Comparison of ENCODE assay signal across 10 mouse cellular contexts in the genomic region with DNA sequence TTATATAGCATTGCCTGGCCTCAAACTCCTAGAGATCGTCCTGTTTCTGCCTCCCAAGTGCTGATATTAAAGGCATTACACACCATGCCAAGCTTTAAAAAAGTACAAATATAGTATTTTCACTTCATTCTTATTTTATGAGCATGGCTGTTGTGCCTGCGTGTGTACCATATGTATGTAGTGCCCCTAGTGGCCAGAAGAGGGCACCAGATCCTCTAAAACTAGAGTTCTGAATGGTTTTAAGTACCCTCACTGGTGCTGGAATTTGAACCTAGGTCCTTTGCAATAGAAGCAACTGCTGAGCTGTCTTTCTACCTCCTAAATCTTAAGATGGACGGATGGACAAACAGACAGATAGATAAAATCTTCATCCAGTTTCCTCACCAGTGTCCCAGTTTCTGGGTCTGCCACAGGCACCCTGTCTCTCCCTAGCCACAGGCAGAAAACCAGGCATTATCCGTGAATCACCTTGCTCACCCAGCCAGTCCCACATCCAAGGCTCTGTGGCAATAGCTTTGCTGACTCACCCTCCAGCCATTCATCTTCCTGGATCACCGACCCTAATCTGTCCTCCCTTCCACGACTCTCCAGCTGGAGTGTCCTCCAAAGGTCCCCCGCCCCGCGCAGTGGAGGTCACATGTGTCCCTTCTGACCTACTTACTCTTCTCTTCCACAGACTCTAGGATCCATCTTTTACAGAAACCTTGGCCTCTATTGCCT. TPM values are rescaled to one million over a fixed set of nuclear protein-coding genes. Genes with fewer than 3 reads are reported as not detected.
A peak's percentile ranks its signal among the peaks of the same experiment; 100 is the strongest.
DNase-seq lines count a peak whose midpoint lies in the region; ATAC-seq and TF ChIP-seq lines count a peak whose summit lies in the region.
"Had no signal": no experiment of that assay in that cellular context is flagged by ENCODE, and none has a peak within 500 bp of the region (broad histone marks: within the 10 kb centered on the region; RNA-seq: fewer than 3 reads in every experiment).

No protein-coding gene starts in this region.

- no peak overlapping the region for H3K4me2 ChIP-seq in hindbrain, embryonic 11.5 days (replicated peaks; ENCODE audit: low read depth, low read length)
- no peak overlapping the region for H3K4me2 ChIP-seq in hindbrain, embryonic 16.5 days (ENCODE audit: low read length)
- H3K4me2 ChIP-seq in neural tube, embryonic 15.5 days: no peak overlapping the region
- H3K4me2 ChIP-seq: limb, embryonic 12.5 days had no signal

- no peaks in the 10 kb centered on the region for H3K4me1 ChIP-seq in hindbrain, embryonic 11.5 days (replicated peaks; ENCODE audit: control insufficient read depth, insufficient read depth, low read length)
- no peaks in the 10 kb centered on the region for H3K4me1 ChIP-seq in hindbrain, embryonic 16.5 days (ENCODE audit: control insufficient read depth, insufficient read depth, low read depth, low read length)
- no peaks in the 10 kb centered on the region; the same call in 1 of the 2 replicates for H3K4me1 ChIP-seq in G1E (ENCODE audit: insufficient read depth, low read depth, low read length)
- no peaks in the 10 kb centered on the region for H3K4me1 ChIP-seq in neural tube, embryonic 15.5 days
- H3K4me1 ChIP-seq: limb, embryonic 12.5 days had no signal

- H3K27ac ChIP-seq in hindbrain, embryonic 11.5 days (ENCODE audit: low read depth, low read length): no peak overlapping the region
- no peak overlapping the region for H3K27ac ChIP-seq in hindbrain, embryonic 16.5 days (ENCODE audit: low read depth, low read length)
- no peak overlapping the region for H3K27ac ChIP-seq in neural tube, embryonic 15.5 days (replicated peaks)
- H3K27ac ChIP-seq: limb, embryonic 12.5 days had no signal

- intact Hi-C loops in left cerebral cortex, postnatal 36 days (cut with DNase I): no loop called here
- intact Hi-C loops in left cerebral cortex, postnatal 25 days (cut with DNase I): no loop called here

- ATAC-seq in hindbrain, embryonic 11.5 days (ENCODE audit: low FRiP score): no peak
- ATAC-seq in hindbrain, embryonic 16.5 days: no peak
- ATAC-seq in G1E (ENCODE audit: extremely low read depth, insufficient number of reproducible peaks, low FRiP score, poor library complexity, severe bottlenecking): no peak
- ATAC-seq in erythroid progenitor cell, adult 5-6 weeks (replicated peaks; ENCODE audit: low FRiP score, poor library complexity, severe bottlenecking): peak; percentile 78
- no peak for ATAC-seq in neural tube, embryonic 15.5 days (ENCODE audit: low FRiP score)

- peaks cover 2% of the 10 kb centered on the region; the same call in 1 of the 2 replicates for H3K9me3 ChIP-seq in hindbrain, embryonic 11.5 days (ENCODE audit: control insufficient read depth, low read length)
- peaks cover 10% of the 10 kb centered on the region for H3K9me3 ChIP-seq in hindbrain, embryonic 16.5 days (ENCODE audit: control insufficient read depth, low read length)
- no peaks in the 10 kb centered on the region for H3K9me3 ChIP-seq in G1E (replicated peaks)
- no peaks in the 10 kb centered on the region for H3K9me3 ChIP-seq in neural tube, embryonic 15.5 days (replicated peaks)

- peak; percentile 60 for TF ChIP-seq CTCF in G1E (IDR thresholded peaks at IDR 0.05; ENCODE audit: low read depth, low read length)

- no peak overlapping the region for H3K4me3 ChIP-seq in hindbrain, embryonic 11.5 days (ENCODE audit: low read depth, low read length)
- no peak overlapping the region for H3K4me3 ChIP-seq in hindbrain, embryonic 16.5 days (ENCODE audit: low read length)
- H3K4me3 ChIP-seq in G1E (ENCODE audit: low read depth, low read length): no peak overlapping the region
- H3K4me3 ChIP-seq in neural tube, embryonic 15.5 days (replicated peaks): no peak overlapping the region
- H3K4me3 ChIP-seq: limb, embryonic 12.5 days had no signal

- H3K9ac ChIP-seq in hindbrain, embryonic 11.5 days (ENCODE audit: low read depth, low read length): no peak overlapping the region
- H3K9ac ChIP-seq in hindbrain, embryonic 16.5 days (ENCODE audit: low read depth, low read length): no peak overlapping the region
- no peak overlapping the region for H3K9ac ChIP-seq in neural tube, embryonic 15.5 days (replicated peaks)
- H3K9ac ChIP-seq: limb, embryonic 12.5 days had no signal

- no peaks in the 10 kb centered on the region for H3K27me3 ChIP-seq in hindbrain, embryonic 11.5 days (ENCODE audit: control insufficient read depth, insufficient read depth, low read length)
- H3K27me3 ChIP-seq in hindbrain, embryonic 16.5 days (replicated peaks; ENCODE audit: control insufficient read depth, insufficient read depth, low read length): no peaks in the 10 kb centered on the region
- peaks cover 36% of the 10 kb centered on the region; the same call in 1 of the 2 replicates for H3K27me3 ChIP-seq in G1E (ENCODE audit: insufficient read depth, low read length)
- no peaks in the 10 kb centered on the region for H3K27me3 ChIP-seq in neural tube, embryonic 15.5 days (replicated peaks)
- H3K27me3 ChIP-seq: limb, embryonic 12.5 days had no signal

- DNase-seq in hindbrain, embryonic 11.5 days (ENCODE audit: low spot score): peak; percentile 38
- no peak for DNase-seq in G1E (ENCODE audit: low spot score)
- DNase-seq in lung, postnatal 36 days: peak; percentile 51
- DNase-seq in left cerebral cortex, postnatal 36 days (ENCODE audit: low spot score in 2 of 2): no peak
- DNase-seq in left cerebral cortex, postnatal 25 days (ENCODE audit: low spot score in 2 of 2): no peak

- WGBS in hindbrain, embryonic 11.5 days: 78% methylated on average over 9 of the region's 9 CpGs
- WGBS in hindbrain, embryonic 16.5 days: 84% methylated on average over 9 of the region's 9 CpGs
- 78% methylated on average over 9 of the region's 9 CpGs for WGBS in neural tube, embryonic 15.5 days

- H3K36me3 ChIP-seq in hindbrain, embryonic 11.5 days (ENCODE audit: control insufficient read depth, insufficient read depth, low read length): no peaks in the 10 kb centered on the region
- no peaks in the 10 kb centered on the region for H3K36me3 ChIP-seq in hindbrain, embryonic 16.5 days (ENCODE audit: control insufficient read depth, insufficient read depth, low read length)
- H3K36me3 ChIP-seq in G1E (replicated peaks): no peaks in the 10 kb centered on the region
- H3K36me3 ChIP-seq in neural tube, embryonic 15.5 days: no peaks in the 10 kb centered on the region
- H3K36me3 ChIP-seq: limb, embryonic 12.5 days had no signal

RNA-seq across cellular contexts. Expression of a gene that starts 2.9 kb away (rescaled TPM):
- not detected in 2 replicates for polyA plus RNA-seq in hindbrain, embryonic 11.5 days (2014; fragmentation: Nextera tagmentation; extraction: Ambion mirVana)
- not detected in 2 replicates for polyA plus RNA-seq in hindbrain, embryonic 16.5 days (2015; fragmentation: Nextera tagmentation; extraction: Ambion mirVana)
- not detected in 2 replicates for total RNA-seq in G1E (2014; fragmentation: Nextera tagmentation)
- 0.06 TPM in 1 of 2 replicates, not detected in the other for total RNA-seq in G1E (2017)
- polyA plus RNA-seq in G1E (2012): not detected in 2 replicates
- 2.2 TPM in 1 of 2 replicates, not detected in the other for total RNA-seq in erythroid progenitor cell, adult 5-6 weeks (2015; ENCODE audit: low replicate concordance)
- total RNA-seq in erythroid progenitor cell, adult 5-6 weeks (2017; ENCODE audit: low replicate concordance): not detected in 2 replicates
- 0.06 and 0.15 TPM in 2 replicates for polyA plus RNA-seq in neural tube, embryonic 15.5 days (2015; fragmentation: Nextera tagmentation; extraction: Ambion mirVana)
- 1 to 10 TPM in 1 of 2 experiments, under 1 TPM in 1; 0.66 to 1.4 TPM for total RNA-seq in left cerebral cortex, postnatal 36 days (2021)
- under 1 TPM; 0.46 to 0.57 TPM for total RNA-seq in left cerebral cortex, postnatal 25 days (2021)
- polyA plus RNA-seq: limb, embryonic 12.5 days; spleen, adult 2 months had no signal

RNA-seq across cellular contexts. Expression of a gene that starts 54.4 kb away (rescaled TPM):
- 7.1 and 9.8 TPM in 2 replicates for polyA plus RNA-seq in hindbrain, embryonic 11.5 days (2014; fragmentation: Nextera tagmentation; extraction: Ambion mirVana)
- 6.3 and 7.0 TPM in 2 replicates for polyA plus RNA-seq in hindbrain, embryonic 16.5 days (2015; fragmentation: Nextera tagmentation; extraction: Ambion mirVana)
- total RNA-seq in G1E (2014; fragmentation: Nextera tagmentation) (62.4 and 87.3 TPM in 2 replicates), G1E (2017) (3.4 and 5.7 TPM in 2 replicates)
- polyA plus RNA-seq in G1E (2012): 29.1 and 30.9 TPM in 2 replicates
- 497 and 560 TPM in 2 replicates for total RNA-seq in erythroid progenitor cell, adult 5-6 weeks (2015; ENCODE audit: low replicate concordance)
- 243 and 286 TPM in 2 replicates for total RNA-seq in erythroid progenitor cell, adult 5-6 weeks (2017; ENCODE audit: low replicate concordance)
- polyA plus RNA-seq in neural tube, embryonic 15.5 days (2015; fragmentation: Nextera tagmentation; extraction: Ambion mirVana): 7.0 and 10.9 TPM in 2 replicates
- 10 to 100 TPM; 44.2 to 54.7 TPM for total RNA-seq in left cerebral cortex, postnatal 36 days (2021)
- total RNA-seq in left cerebral cortex, postnatal 25 days (2021): 10 to 100 TPM; 47.2 to 54.7 TPM

RNA-seq across cellular contexts. Expression of a gene that starts 59.8 kb away (rescaled TPM):
- polyA plus RNA-seq in hindbrain, embryonic 11.5 days (2014; fragmentation: Nextera tagmentation; extraction: Ambion mirVana): 0.03 TPM in 1 of 2 replicates, not detected in the other
- polyA plus RNA-seq in hindbrain, embryonic 16.5 days (2015; fragmentation: Nextera tagmentation; extraction: Ambion mirVana): 2.4 TPM in 2 replicates
- not detected in 2 replicates for total RNA-seq in G1E (2014; fragmentation: Nextera tagmentation)
- 0.11 and 0.12 TPM in 2 replicates for total RNA-seq in G1E (2017)
- polyA plus RNA-seq in G1E (2012): not detected in 2 replicates
- not detected in 2 replicates for total RNA-seq in erythroid progenitor cell, adult 5-6 weeks (2015; ENCODE audit: low replicate concordance)
- not detected in 2 replicates for total RNA-seq in erythroid progenitor cell, adult 5-6 weeks (2017; ENCODE audit: low replicate concordance)
- 1.1 and 1.6 TPM in 2 replicates for polyA plus RNA-seq in neural tube, embryonic 15.5 days (2015; fragmentation: Nextera tagmentation; extraction: Ambion mirVana)
- total RNA-seq in left cerebral cortex, postnatal 36 days (2021): 10 to 100 TPM; 12.2 to 15.4 TPM
- total RNA-seq in left cerebral cortex, postnatal 25 days (2021): 10 to 100 TPM in 1 of 2 experiments, 1 to 10 TPM in 1; 9.5 to 11.4 TPM

Comparison
In these comparisons a context has a peak if more than half of its experiments do, and no peak if none do; other contexts are left out.
1. DNase-seq: peak in hindbrain, embryonic 11.5 days (single experiment) and lung, postnatal 36 days (single experiment); none in G1E (single experiment), left cerebral cortex, postnatal 36 days (0 of 2) and left cerebral cortex, postnatal 25 days (0 of 2).
2. RNA of a gene that starts 59.8 kb away (total RNA-seq): 12.2 to 15.4 TPM in left cerebral cortex, postnatal 36 days and 9.5 to 11.4 TPM in left cerebral cortex, postnatal 25 days; 0.11 to 0.12 TPM in G1E and not detected in erythroid progenitor cell, adult 5-6 weeks; every median in the first group is over 4 times any median in the second.